Mouse (Mus musculus) neural tube, embryonic 12.5 days (tissue): ENCODE results near the gene Plscr4. TPM values are rescaled to one million over a fixed set of nuclear protein-coding genes. Genes with fewer than 3 reads are reported as not detected.

Experiments
- ATAC-seq: fragments of 200-750 bp; cut with Nextera tagmentation; 2 replicates; pipeline ENCODE4 v1.8.0; 2017; ENCODE audit warnings: low read depth, mild to moderate bottlenecking, moderate TSS enrichment, moderate library complexity; ENCODE audit not compliant: low FRiP score
- H3K27ac ChIP-seq: fragments of 300-500 bp; sonication (generic); 2 replicates; pipeline ENCODE4 v1.5.1; 2016
- H3K27me3 ChIP-seq: fragments of 300-500 bp; sonication (generic); replicated peaks from 2 replicates; pipeline ENCODE4 v1.6.1; 2016; ENCODE audit warnings: mild to moderate bottlenecking
- H3K36me3 ChIP-seq: fragments of 300-500 bp; sonication (generic); 2 replicates; pipeline ENCODE4 v1.6.1; 2016; ENCODE audit warnings: mild to moderate bottlenecking
- H3K4me1 ChIP-seq: fragments of 300-500 bp; sonication (generic); 2 replicates; pipeline ENCODE4 v1.6.1; 2016
- H3K4me2 ChIP-seq: fragments of 300-500 bp; sonication (generic); replicated peaks from 2 replicates; pipeline ENCODE4 v1.6.1; 2016; ENCODE audit warnings: mild to moderate bottlenecking
- H3K4me3 ChIP-seq: fragments of 300-500 bp; sonication (generic); 2 replicates; pipeline ENCODE4 v1.5.1; 2016
- H3K9ac ChIP-seq: fragments of 300-500 bp; sonication (generic); 2 replicates; pipeline ENCODE4 v1.6.1; 2016; ENCODE audit warnings: mild to moderate bottlenecking
- H3K9me3 ChIP-seq: fragments of 300-500 bp; sonication (generic); 2 replicates; pipeline ENCODE4 v1.6.1; 2016; ENCODE audit warnings: mild to moderate bottlenecking
- WGBS: fragments of 180-500 bp; shearing (Covaris S2); methylation state at CpG from one replicate; pipeline ENCODE4 v1.1.7; 2016; 5-methylcytosine and 5-hydroxymethylcytosine counted together
- polyA plus RNA-seq: library from polyadenylated mRNA; unstranded; fragments of >200 nt; fragmentation: Nextera tagmentation; extraction: Ambion mirVana; gene quantifications from 2 replicates; pipeline ENCODE4 v1.2.1, GENCODE M21; 2016

The Plscr4 gene
- 2.5 and 2.8 TPM in 2 replicates for polyA plus RNA-seq

DNA sequence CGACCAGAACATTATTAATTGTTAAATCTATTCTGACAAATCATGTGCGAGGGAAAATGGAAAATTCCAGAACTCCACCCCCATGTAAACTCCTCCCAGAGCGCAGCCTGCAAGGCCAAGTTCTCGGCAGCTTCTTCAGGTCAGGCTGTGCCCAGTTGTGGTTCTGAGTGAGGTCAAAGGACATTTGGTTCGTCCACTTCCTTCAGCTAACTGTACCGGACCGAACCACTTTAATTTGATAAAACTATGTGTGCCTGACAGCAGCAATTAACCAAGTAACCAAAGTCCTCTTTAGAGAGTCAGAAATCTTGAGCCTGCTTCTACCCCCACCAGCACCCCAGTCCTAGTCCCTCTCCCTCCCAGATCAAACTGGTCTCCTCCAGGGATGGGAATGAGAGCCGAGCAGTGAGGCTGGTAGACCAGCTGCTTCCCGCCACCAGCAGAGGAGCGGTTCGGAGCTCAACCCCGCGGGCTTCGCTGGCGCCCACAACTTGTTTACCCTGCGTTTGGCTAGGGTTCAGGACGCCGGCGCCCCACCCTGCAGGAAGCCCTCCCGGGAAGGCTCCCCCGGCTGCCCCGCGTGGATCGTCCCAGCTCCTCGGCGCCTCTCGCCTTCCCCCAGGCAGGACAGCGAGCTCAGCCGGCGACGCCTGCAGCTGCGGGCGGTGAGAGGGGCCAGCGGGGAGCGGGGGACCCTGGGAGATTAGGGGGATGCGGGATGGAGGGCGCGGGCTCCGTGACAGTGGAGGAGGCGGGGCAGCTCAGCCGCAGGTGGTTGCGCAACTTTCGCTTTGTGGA is at the start of gene Plscr4:
Gene Plscr4, plus strand, starts transcription at position 113 of the 798 bp plus-strand sequence.
- Histone ChIP-seq H3K27ac (no peak within 1 kb of the TSS), H3K4me3 (peak within 1 kb of the TSS; percentile 50), H3K9ac (peak within 1 kb of the TSS; percentile 69), H3K4me2 (peak within 1 kb of the TSS; percentile 95), H3K36me3 (no peaks in the 10 kb centered on the region), H3K4me1 (peaks cover 9% of the 10 kb centered on the region; the same call in 1 of the 2 replicates), H3K27me3 (no peaks in the 10 kb centered on the region), H3K9me3 (no peaks in the 10 kb centered on the region)
- WGBS, result 13% methylated on average over 43 of the region's 43 CpGs
- peak; percentile 93 for ATAC-seq

DNA sequence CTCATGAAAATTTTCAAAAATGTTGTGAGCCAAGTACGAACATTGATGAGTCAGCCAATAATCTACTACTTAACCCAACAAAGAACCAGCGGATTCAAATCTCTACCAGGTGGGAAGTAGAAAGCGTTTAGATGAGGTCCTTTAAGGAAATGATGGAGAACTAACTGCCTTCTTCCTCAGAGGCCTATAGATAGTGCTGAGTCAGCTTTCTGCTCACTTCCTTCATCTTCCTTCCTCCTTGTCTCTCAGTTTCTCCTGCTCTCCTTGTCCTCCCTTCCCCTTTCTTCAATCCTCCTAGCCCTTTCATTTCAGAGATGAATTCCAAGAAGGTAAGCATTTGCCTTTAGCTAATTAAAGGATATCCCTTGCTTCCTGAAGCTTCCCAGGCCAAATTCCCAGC is 46.9 kb upstream of the Plscr4 start:
- no peak for ATAC-seq
- 95% methylated on average over 3 of the region's 3 CpGs for WGBS

DNA sequence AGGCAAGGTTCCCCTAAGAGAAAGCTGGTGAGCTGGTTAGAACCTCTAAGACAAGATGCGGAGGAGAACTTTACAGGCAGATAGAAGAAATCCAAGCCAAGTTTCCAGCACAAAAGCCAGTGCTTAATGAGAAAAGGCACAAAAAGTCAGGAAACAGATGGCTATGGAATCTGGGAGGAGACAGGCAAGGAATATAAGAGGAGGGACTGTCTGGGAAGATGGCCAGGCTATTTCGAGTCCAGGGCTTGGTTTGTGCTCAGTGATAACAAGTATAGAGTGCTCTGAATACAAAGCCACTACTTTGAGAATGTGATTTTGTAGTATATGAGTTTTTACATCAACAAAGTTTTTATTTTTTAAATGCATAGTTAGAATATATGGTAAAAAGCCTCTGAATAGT is 45.1 kb upstream of the Plscr4 start:
- no peak for ATAC-seq
- Histone ChIP-seq H3K36me3 (no peaks in the 10 kb centered on the region), H3K9me3 (no peaks in the 10 kb centered on the region), H3K27me3 (no peaks in the 10 kb centered on the region), H3K27ac (no peak overlapping the region), H3K4me3 (no peak overlapping the region), H3K4me2 (no peak overlapping the region), H3K4me1 (no peaks in the 10 kb centered on the region), H3K9ac (no peak overlapping the region)
- WGBS, result 86% methylated on average over 2 of the region's 2 CpGs

More for the DNA sequence above, 46.9 kb upstream of the Plscr4 start:
- Histone ChIP-seq H3K9me3 (no peaks in the 10 kb centered on the region), H3K27ac (no peak overlapping the region), H3K4me3 (no peak overlapping the region), H3K27me3 (no peaks in the 10 kb centered on the region), H3K4me2 (no peak overlapping the region), H3K36me3 (no peaks in the 10 kb centered on the region), H3K9ac (no peak overlapping the region), H3K4me1 (no peaks in the 10 kb centered on the region)

DNA sequence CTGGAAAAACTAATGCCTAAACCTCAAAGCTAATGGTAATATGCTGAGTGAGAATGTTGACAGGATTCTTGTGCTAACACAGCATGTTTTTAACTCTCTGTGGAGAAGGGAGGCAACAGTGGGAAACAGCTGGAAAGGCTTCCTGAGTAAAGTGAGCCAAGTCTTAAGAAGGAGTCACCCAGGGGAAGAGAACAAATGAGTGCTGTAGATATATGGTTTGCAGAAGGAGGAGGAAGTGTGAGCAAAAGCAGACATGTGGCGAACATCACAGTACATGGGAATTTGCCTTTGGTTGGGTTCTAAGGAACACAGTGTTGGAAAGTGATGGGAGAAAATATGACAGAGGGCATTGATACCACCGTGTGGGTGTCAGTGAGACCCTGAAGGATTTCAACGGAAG is 43.5 kb upstream of the Plscr4 start:
- no peak overlapping the region for H3K27ac ChIP-seq
- H3K36me3 ChIP-seq, result no peaks in the 10 kb centered on the region
- no peak overlapping the region for H3K4me2 ChIP-seq
- H3K27me3 ChIP-seq, result no peaks in the 10 kb centered on the region
- ATAC-seq, result no peak
- 79% methylated on average over 3 of the region's 3 CpGs for WGBS
- H3K4me1 ChIP-seq, result no peaks in the 10 kb centered on the region
- H3K9ac ChIP-seq, result no peak overlapping the region
- H3K4me3 ChIP-seq, result no peak overlapping the region
- no peaks in the 10 kb centered on the region for H3K9me3 ChIP-seq

DNA sequence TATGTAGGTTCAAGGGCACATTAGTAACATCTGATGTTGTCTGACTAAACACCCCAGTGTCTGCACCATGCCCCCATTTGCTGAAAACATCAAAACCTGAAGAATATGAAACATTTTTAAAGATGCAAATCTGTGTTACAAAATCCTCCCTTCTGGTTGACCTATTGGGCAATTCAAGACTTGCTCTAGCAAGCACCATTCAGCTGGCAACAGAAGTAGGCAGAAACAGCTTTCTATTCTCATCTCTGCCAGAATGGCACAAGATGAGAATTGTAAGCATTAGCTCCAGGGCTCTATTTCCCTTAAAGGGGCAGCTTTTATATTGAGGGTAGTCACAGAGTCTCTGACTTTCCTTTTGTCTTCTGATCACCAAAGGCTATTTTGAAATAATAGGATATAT is 19.4 kb upstream of the Plscr4 start:
- Histone ChIP-seq H3K9me3 (no peaks in the 10 kb centered on the region), H3K4me2 (no peak overlapping the region), H3K27me3 (no peaks in the 10 kb centered on the region), H3K9ac (no peak overlapping the region), H3K36me3 (no peaks in the 10 kb centered on the region), H3K4me3 (no peak overlapping the region), H3K27ac (no peak overlapping the region), H3K4me1 (no peaks in the 10 kb centered on the region)
- no peak for ATAC-seq

DNA sequence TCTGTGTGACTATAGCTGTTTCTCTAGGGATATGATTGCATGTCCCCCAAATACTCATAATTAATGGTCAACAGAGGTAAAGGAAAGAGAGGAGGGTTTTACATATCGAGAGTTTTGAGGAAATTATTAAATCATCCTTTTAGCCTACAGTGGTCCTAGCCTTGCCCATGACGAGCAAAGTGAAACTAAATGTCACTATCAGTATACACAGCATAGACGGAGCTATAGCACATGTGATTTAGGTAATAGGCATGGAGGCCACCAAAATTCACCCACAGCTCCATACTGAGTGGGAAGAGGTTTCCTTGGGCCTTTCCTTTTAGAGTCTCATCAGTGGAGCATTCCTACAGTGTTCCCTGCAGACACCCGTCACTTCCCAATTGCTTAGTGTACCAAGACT is 15.7 kb upstream of the Plscr4 start:
- no peak overlapping the region for H3K9ac ChIP-seq
- H3K4me3 ChIP-seq, result no peak overlapping the region
- H3K4me2 ChIP-seq, result no peak overlapping the region
- no peaks in the 10 kb centered on the region for H3K4me1 ChIP-seq
- 84% methylated on average over 4 of the region's 4 CpGs for WGBS
- H3K36me3 ChIP-seq, result no peaks in the 10 kb centered on the region
- no peaks in the 10 kb centered on the region for H3K27me3 ChIP-seq
- H3K9me3 ChIP-seq, result no peaks in the 10 kb centered on the region
- H3K27ac ChIP-seq, result no peak overlapping the region
- ATAC-seq, result no peak

DNA sequence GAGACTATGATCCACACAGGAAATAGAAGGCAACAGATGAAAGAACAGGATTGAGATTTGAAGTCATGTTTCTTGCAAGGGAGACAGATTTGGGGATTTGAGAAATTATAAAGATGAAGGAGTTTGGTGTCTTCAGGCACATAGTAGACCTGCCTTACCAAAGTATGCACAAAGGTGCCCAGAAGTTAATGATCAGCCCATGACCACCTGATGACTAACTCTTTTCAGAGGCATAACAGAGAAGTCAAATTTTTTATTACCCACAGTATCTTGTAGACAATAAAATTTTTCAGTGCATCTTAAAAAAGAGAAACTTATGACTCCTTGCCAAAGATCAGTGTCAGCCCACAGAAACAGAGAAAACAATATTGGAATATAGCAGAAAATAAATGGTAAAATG is 12.6 kb upstream of the Plscr4 start:
- ATAC-seq, result no peak
- H3K4me2 ChIP-seq, result no peak overlapping the region
- no peaks in the 10 kb centered on the region for H3K4me1 ChIP-seq
- H3K9ac ChIP-seq, result no peak overlapping the region
- H3K27me3 ChIP-seq, result no peaks in the 10 kb centered on the region
- no peaks in the 10 kb centered on the region for H3K36me3 ChIP-seq
- H3K9me3 ChIP-seq, result no peaks in the 10 kb centered on the region
- no peak overlapping the region for H3K4me3 ChIP-seq
- H3K27ac ChIP-seq, result no peak overlapping the region

DNA sequence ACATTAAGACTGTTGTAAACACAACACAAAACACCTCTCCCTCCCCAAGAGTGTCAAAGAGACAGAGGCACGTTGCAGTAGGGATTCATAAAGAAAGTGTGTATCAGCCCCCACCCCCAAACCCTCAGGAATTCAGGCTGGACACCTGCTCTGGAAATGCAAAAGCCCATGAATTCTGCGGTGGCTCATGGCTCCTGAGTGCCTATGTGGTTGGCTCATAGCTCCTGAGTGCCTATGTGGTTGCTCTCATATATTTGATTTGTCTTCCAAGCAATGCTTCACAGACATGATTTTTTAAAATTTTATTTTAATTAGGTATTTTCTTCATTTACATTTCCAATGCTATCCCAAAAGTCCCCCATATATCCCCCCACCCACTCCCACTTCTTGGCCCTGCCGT is 568 bp upstream of the Plscr4 start:
- no peaks in the 10 kb centered on the region for H3K27me3 ChIP-seq
- H3K36me3 ChIP-seq, result no peaks in the 10 kb centered on the region
- no peaks in the 10 kb centered on the region for H3K9me3 ChIP-seq
- H3K4me1 ChIP-seq, result peaks cover 9% of the 10 kb centered on the region; the same call in 1 of the 2 replicates
- ATAC-seq, result no peak
- H3K4me3 ChIP-seq, result no peak overlapping the region
- H3K9ac ChIP-seq, result no peak overlapping the region
- no peak overlapping the region for H3K27ac ChIP-seq
- H3K4me2 ChIP-seq, result no peak overlapping the region
- 89% methylated on average over 3 of the region's 3 CpGs for WGBS

DNA sequence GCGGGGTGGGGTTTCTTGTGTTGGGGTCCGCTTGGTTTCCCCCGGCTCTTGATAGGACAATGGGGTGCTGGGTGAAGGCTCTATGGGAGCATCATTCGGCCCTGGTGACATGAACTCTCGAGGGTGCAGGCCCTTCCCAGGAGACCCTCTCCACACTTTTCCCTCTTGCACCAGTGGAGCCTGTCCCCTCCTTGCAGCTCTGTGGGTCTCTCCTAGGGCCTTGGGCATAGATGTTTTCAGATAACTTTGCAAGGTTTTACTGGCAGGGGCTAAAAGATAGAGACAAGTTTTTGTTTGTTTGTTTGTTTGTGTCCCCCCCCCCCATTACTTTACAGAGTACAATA is 858 bp downstream of the Plscr4 start:
- H3K27ac ChIP-seq, result no peak overlapping the region
- H3K9me3 ChIP-seq, result no peaks in the 10 kb centered on the region
- peak overlapping the region; percentile 50 for H3K4me3 ChIP-seq
- H3K9ac ChIP-seq, result peak overlapping the region; percentile 69
- ATAC-seq, result no peak
- no peaks in the 10 kb centered on the region for H3K27me3 ChIP-seq
- H3K4me2 ChIP-seq, result peak overlapping the region; percentile 95
- 5% methylated on average over 5 of the region's 5 CpGs for WGBS
- peaks cover 9% of the 10 kb centered on the region; the same call in 1 of the 2 replicates for H3K4me1 ChIP-seq
- no peaks in the 10 kb centered on the region for H3K36me3 ChIP-seq

DNA sequence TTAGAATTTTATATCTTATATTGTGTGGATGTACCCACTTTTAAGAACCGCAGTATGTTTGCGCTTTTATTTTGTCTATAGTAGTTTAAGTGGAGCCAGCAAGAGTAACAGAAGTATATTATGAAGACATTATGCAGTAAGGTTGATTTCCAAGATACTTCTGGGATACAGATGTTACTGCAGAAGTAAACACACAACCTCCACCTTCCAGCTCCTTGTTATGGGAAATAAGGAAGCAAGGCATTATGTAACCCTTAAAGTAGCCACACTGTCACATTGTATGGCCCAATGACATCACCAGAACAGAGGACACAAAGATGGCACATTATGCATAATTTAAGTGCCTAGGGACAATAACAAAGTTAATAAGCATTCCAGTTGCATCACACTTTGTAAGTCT is 1.2 kb downstream of the Plscr4 start:
- H3K27me3 ChIP-seq, result no peaks in the 10 kb centered on the region
- WGBS, result 92% methylated on average over 2 of the region's 2 CpGs
- ATAC-seq, result 0 out of 2 replicates have a peak, but pooled peaks have one; percentile 27
- H3K4me1 ChIP-seq, result peaks cover 9% of the 10 kb centered on the region; the same call in 1 of the 2 replicates
- H3K4me2 ChIP-seq, result peak overlapping the region; percentile 95; the same call in 1 of the 2 replicates
- no peak overlapping the region for H3K4me3 ChIP-seq
- H3K9ac ChIP-seq, result no peak overlapping the region
- no peak overlapping the region for H3K27ac ChIP-seq
- H3K9me3 ChIP-seq, result no peaks in the 10 kb centered on the region
- no peaks in the 10 kb centered on the region for H3K36me3 ChIP-seq

DNA sequence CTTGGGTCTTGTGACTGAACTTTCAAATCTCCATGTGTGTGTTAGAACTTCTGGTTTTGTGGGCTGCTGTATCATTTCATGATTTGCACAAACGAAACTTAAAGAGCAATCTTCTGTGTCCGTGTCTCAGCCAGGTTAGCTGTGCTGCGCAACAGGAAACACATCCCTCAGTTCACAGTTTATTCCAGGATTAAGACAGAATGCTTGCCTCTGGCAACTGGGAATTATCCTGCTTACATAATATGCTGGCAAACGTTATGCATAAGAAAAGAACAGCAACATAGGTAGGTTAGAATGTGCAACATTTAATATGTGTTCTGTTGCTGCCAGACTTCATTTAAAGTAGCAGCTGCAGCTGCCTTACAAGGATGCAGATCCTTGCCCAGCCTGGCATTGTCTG is 10.6 kb downstream of the Plscr4 start:
- 80% methylated on average over 4 of the region's 4 CpGs for WGBS
- no peak overlapping the region for H3K27ac ChIP-seq
- no peak for ATAC-seq

DNA sequence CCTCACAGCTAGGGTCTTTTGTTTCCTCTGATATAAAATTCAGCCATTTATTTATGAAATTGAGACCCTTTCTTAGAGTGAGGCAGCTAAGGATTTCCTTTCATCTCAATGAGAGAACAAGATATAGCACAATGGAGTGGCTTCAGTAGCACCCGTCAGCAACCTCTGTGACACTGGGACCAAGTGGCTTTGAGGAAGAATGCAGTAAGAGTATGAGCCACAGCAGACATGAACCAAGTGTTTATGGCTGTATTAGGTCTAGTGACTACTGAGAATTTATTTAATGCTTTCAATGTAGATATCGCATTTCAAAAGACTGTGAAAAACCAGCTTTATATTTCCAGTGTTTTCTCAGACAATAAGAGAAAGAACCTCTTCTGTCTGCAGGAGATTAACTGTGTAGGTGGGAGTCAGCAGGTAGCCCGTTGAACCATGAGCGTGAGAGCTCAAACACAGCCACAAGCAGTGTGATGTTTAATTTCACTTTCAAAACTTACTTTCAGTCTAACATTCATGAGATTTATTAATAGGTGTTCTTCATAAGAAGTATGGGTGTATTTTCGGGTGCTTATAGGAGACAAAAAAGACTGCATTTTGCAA is 15.2 kb downstream of the Plscr4 start:
- no peak overlapping the region for H3K9ac ChIP-seq
- no peak overlapping the region for H3K27ac ChIP-seq
- H3K4me2 ChIP-seq, result no peak overlapping the region
- H3K36me3 ChIP-seq, result no peaks in the 10 kb centered on the region
- no peak overlapping the region for H3K4me3 ChIP-seq
- ATAC-seq, result no peak
- WGBS, result 78% methylated on average over 5 of the region's 5 CpGs
- no peaks in the 10 kb centered on the region for H3K4me1 ChIP-seq
- no peaks in the 10 kb centered on the region for H3K27me3 ChIP-seq
- H3K9me3 ChIP-seq, result no peaks in the 10 kb centered on the region

More for the DNA sequence above, 10.6 kb downstream of the Plscr4 start:
- Histone ChIP-seq H3K9me3 (no peaks in the 10 kb centered on the region), H3K4me3 (no peak overlapping the region), H3K9ac (no peak overlapping the region), H3K4me1 (no peaks in the 10 kb centered on the region), H3K36me3 (no peaks in the 10 kb centered on the region), H3K27me3 (no peaks in the 10 kb centered on the region), H3K4me2 (no peak overlapping the region)

DNA sequence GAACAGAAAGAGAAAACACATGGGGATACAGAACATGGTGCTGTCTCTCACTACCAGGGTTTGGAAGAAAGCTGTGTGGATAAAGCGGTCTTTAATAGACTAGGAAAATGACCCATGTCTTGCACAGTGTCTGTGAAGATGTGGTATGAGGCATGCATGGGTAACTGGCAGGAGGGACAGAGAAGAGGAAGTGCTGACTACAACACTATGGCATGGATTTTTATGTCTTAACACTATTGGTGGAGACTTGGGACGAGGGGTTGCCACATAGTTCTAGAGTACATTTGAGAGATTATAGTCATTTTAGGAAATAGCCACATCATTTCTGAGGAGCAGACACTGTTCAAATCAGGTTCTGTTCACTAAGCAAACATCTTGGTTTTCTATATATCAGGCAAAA is 16.0 kb downstream of the Plscr4 start:
- Histone ChIP-seq H3K9ac (no peak overlapping the region), H3K4me2 (no peak overlapping the region), H3K4me3 (no peak overlapping the region), H3K36me3 (no peaks in the 10 kb centered on the region), H3K27ac (no peak overlapping the region), H3K4me1 (no peaks in the 10 kb centered on the region), H3K27me3 (no peaks in the 10 kb centered on the region), H3K9me3 (no peaks in the 10 kb centered on the region)
- ATAC-seq, result no peak
- WGBS, result 88% methylated on average over 2 of the region's 2 CpGs
